Mouse (Mus musculus): ENCODE results near the gene Max. TPM values are rescaled to one million over a fixed set of nuclear protein-coding genes. Genes with fewer than 3 reads are reported as not detected.

Max gene
- polyA plus RNA-seq, 1 experiment from 2014 or later = 25.2 TPM

- Histone ChIP-seq H3K36me3 (ENCODE audit: control insufficient read depth, insufficient read depth) (0 out of 2 replicates have a peak, but pooled peaks cover 3% of the 10 kb centered on the region), H3K9me3 (ENCODE audit: control insufficient read depth, low read length) (no peaks in the 10 kb centered on the region), H3K27me3 (replicated peaks; ENCODE audit: control insufficient read depth, insufficient read depth, low read length) (no peaks in the 10 kb centered on the region), H3K9ac (replicated peaks; ENCODE audit: low read depth, low read length) (no peak overlapping the region), H3K4me2 (ENCODE audit: low read length) (no peak overlapping the region), H3K4me1 (replicated peaks; ENCODE audit: control insufficient read depth, insufficient read depth, low read length) (no peaks in the 10 kb centered on the region), H3K4me3 (replicated peaks; ENCODE audit: low read length) (no peak overlapping the region), H3K27ac (ENCODE audit: low read length) (no peak overlapping the region)
- no peak for ATAC-seq
- WGBS = 95% methylated on average over 11 of the region's 11 CpGs
Observed at GRCm38 (mm10) chr12:76916163-76916562, 45.8 kb downstream of the Max start.

GRCm38 (mm10) chr12:76912193-76912592 is 49.8 kb downstream of the Max start:
- Histone ChIP-seq H3K9me3 (ENCODE audit: control insufficient read depth, low read length) (no peaks in the 10 kb centered on the region), H3K27ac (ENCODE audit: low read length) (no peak overlapping the region), H3K36me3 (ENCODE audit: control insufficient read depth, insufficient read depth) (0 out of 2 replicates have a peak, but pooled peaks cover 3% of the 10 kb centered on the region), H3K4me2 (ENCODE audit: low read length) (no peak overlapping the region), H3K4me1 (replicated peaks; ENCODE audit: control insufficient read depth, insufficient read depth, low read length) (no peaks in the 10 kb centered on the region), H3K9ac (replicated peaks; ENCODE audit: low read depth, low read length) (no peak overlapping the region), H3K27me3 (replicated peaks; ENCODE audit: control insufficient read depth, insufficient read depth, low read length) (no peaks in the 10 kb centered on the region), H3K4me3 (replicated peaks; ENCODE audit: low read length) (no peak overlapping the region)
- WGBS = 85% methylated on average over 9 of the region's 9 CpGs
- ATAC-seq = no peak

DNA sequence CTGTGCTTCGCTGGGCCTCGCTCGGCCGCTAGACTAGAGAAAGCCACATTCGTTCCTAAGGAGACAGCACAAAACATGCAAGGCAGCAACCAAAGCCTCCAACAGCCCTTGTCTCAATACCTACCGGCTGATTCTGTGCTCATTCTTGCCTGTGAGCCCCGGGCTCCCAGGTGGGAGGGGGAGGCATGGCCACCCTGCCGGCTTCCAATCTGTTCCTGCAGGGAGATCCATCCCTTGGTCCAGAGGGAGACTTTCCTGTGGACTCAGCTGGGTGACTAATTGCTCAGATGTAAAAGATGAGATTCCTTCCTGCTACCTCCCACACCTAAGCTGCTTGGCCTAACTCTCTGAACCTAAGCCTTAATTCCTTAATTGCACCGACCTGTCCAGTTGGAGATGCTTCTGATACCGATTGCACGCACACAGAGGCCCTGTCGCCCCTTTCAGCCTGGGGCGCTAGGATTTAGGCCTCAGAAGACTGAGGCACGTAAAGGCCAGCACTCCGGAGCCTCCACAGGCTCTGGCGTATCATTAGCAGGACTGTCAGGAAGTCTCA is 50.8 kb downstream of the Max start:
- 62% methylated on average over 16 of the region's 16 CpGs for WGBS
- no peaks in the 10 kb centered on the region for H3K27me3 ChIP-seq (replicated peaks; ENCODE audit: control insufficient read depth, insufficient read depth, low read length)
- no peak overlapping the region for H3K4me2 ChIP-seq (ENCODE audit: low read length)
- H3K27ac ChIP-seq (ENCODE audit: low read length) = no peak overlapping the region
- H3K4me3 ChIP-seq (replicated peaks; ENCODE audit: low read length) = no peak overlapping the region
- 0 out of 2 replicates have a peak, but pooled peaks cover under 1% of the 10 kb centered on the region for H3K36me3 ChIP-seq (ENCODE audit: control insufficient read depth, insufficient read depth)
- no peak for ATAC-seq
- no peaks in the 10 kb centered on the region for H3K4me1 ChIP-seq (replicated peaks; ENCODE audit: control insufficient read depth, insufficient read depth, low read length)
- no peak overlapping the region for H3K9ac ChIP-seq (replicated peaks; ENCODE audit: low read depth, low read length)
- H3K9me3 ChIP-seq (ENCODE audit: control insufficient read depth, low read length) = no peaks in the 10 kb centered on the region

GRCm38 (mm10) chr12:76910258-76910940 is 51.6 kb downstream of the Max start:
- H3K9me3 ChIP-seq (ENCODE audit: control insufficient read depth, low read length) = no peaks in the 10 kb centered on the region
- no peak overlapping the region for H3K9ac ChIP-seq (replicated peaks; ENCODE audit: low read depth, low read length)
- no peak overlapping the region for H3K27ac ChIP-seq (ENCODE audit: low read length)
- H3K4me3 ChIP-seq (replicated peaks; ENCODE audit: low read length) = no peak overlapping the region
- H3K36me3 ChIP-seq (ENCODE audit: control insufficient read depth, insufficient read depth) = no peaks in the 10 kb centered on the region; the same call in 1 of the 2 replicates
- no peaks in the 10 kb centered on the region for H3K27me3 ChIP-seq (replicated peaks; ENCODE audit: control insufficient read depth, insufficient read depth, low read length)
- H3K4me2 ChIP-seq (ENCODE audit: low read length) = no peak overlapping the region
- no peaks in the 10 kb centered on the region for H3K4me1 ChIP-seq (replicated peaks; ENCODE audit: control insufficient read depth, insufficient read depth, low read length)
- ATAC-seq = no peak
- WGBS = 71% methylated on average over 11 of the region's 11 CpGs

- no peak overlapping the region for H3K27ac ChIP-seq (ENCODE audit: low read length)
- no peaks in the 10 kb centered on the region for H3K27me3 ChIP-seq (replicated peaks; ENCODE audit: control insufficient read depth, insufficient read depth, low read length)
- H3K36me3 ChIP-seq (ENCODE audit: control insufficient read depth, insufficient read depth) = no peaks in the 10 kb centered on the region; the same call in 1 of the 2 replicates
- H3K4me2 ChIP-seq (ENCODE audit: low read length) = no peak overlapping the region
- 94% methylated on average over 5 of the region's 5 CpGs for WGBS
- no peak overlapping the region for H3K4me3 ChIP-seq (replicated peaks; ENCODE audit: low read length)
- no peaks in the 10 kb centered on the region for H3K9me3 ChIP-seq (ENCODE audit: control insufficient read depth, low read length)
- ATAC-seq = no peak
- H3K9ac ChIP-seq (replicated peaks; ENCODE audit: low read depth, low read length) = no peak overlapping the region
- no peaks in the 10 kb centered on the region for H3K4me1 ChIP-seq (replicated peaks; ENCODE audit: control insufficient read depth, insufficient read depth, low read length)
Observed at GRCm38 (mm10) chr12:76909218-76909617, 52.8 kb downstream of the Max start.

GRCm38 (mm10) chr12:76906278-76906677 is 55.7 kb downstream of the Max start:
- H3K36me3 ChIP-seq (ENCODE audit: control insufficient read depth, insufficient read depth) = peaks cover 2% of the 10 kb centered on the region; the same call in 1 of the 2 replicates
- ATAC-seq = no peak
- H3K4me1 ChIP-seq (replicated peaks; ENCODE audit: control insufficient read depth, insufficient read depth, low read length) = no peaks in the 10 kb centered on the region
- H3K27ac ChIP-seq (ENCODE audit: low read length) = no peak overlapping the region
- no peaks in the 10 kb centered on the region for H3K27me3 ChIP-seq (replicated peaks; ENCODE audit: control insufficient read depth, insufficient read depth, low read length)
- 93% methylated on average over 1 of the region's 1 CpGs for WGBS
- no peak overlapping the region for H3K9ac ChIP-seq (replicated peaks; ENCODE audit: low read depth, low read length)
- H3K4me3 ChIP-seq (replicated peaks; ENCODE audit: low read length) = no peak overlapping the region
- H3K4me2 ChIP-seq (ENCODE audit: low read length) = no peak overlapping the region
- H3K9me3 ChIP-seq (ENCODE audit: control insufficient read depth, low read length) = no peaks in the 10 kb centered on the region

DNA sequence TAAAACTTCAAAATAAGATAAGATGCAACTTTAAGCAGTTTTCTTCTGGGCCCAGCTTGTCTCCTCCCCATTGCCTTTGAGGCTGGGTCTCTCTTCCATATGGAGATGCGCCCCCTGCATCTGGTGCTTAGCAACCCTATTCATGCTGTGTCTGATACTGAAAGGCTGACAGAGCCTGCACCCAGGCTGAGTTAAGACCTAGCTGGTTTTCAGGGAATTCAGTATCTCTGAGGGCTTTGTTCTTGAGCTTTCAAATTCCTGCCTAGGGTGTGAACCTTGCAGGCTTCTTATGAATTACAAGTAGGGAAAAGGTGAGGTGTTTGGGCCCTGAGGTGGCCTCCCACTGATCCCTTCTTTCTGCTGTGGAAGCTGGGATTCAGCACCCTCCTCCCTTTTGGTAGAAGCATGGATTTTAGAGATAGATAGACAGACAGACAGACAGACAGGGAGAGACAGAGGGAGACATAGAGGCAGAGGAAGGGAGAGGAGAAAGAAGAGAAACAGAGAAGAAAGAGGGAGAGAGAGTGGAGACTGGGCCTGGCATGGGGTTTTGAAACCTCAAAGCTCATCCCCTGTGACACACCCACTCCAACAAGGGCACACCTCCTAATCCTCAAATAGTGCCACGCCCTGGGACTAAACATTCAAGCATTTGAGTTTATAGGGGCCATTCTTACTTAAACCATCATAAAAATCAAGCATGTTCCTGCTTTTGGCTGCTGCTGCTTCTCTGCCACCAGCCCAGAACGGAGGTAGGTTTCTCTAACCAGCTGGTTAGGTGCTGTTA is 60.3 kb downstream of the Max start:
- H3K4me1 ChIP-seq (replicated peaks; ENCODE audit: control insufficient read depth, insufficient read depth, low read length) = no peaks in the 10 kb centered on the region
- H3K36me3 ChIP-seq (ENCODE audit: control insufficient read depth, insufficient read depth) = peaks cover 4% of the 10 kb centered on the region; the same call in 1 of the 2 replicates
- no peaks in the 10 kb centered on the region for H3K27me3 ChIP-seq (replicated peaks; ENCODE audit: control insufficient read depth, insufficient read depth, low read length)
- 87% methylated on average over 3 of the region's 3 CpGs for WGBS
- H3K9ac ChIP-seq (replicated peaks; ENCODE audit: low read depth, low read length) = no peak overlapping the region
- H3K4me2 ChIP-seq (ENCODE audit: low read length) = no peak overlapping the region
- H3K9me3 ChIP-seq (ENCODE audit: control insufficient read depth, low read length) = no peaks in the 10 kb centered on the region
- no peak overlapping the region for H3K27ac ChIP-seq (ENCODE audit: low read length)
- no peak overlapping the region for H3K4me3 ChIP-seq (replicated peaks; ENCODE audit: low read length)
- ATAC-seq = no peak

DNA sequence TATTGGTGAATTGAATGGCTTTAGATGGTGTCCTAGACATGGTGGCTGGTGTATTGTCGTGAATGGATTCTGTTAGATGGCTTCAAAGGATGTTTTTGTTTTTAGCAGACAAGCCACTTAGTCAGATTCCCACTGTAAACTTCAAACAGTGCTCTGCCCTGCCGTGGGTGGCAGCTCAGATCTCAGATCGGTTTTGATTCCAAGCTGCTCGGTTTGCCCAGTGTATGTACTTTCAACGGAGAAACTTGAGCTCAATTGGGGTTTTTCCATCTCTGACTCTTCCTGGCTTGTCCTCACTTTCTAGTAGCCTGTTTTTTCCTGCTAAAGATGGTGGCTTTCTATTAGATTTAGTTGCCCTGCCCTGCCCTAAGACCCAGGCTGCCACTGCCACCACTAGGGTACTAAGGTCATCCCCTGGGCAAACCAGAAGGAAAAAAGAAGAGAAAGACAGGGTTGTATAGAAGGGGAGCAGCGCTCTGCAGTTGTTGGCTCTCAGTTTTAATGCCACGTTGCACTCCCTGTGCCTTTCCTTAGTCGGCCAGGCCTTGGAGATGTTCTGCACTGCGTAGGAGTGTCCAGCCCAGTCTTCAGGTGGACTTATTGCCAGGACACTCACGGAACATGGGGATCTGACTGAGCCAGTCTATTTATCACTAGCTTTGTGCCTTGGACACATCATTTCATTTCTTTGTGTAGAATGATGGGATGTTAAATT is 62.6 kb downstream of the Max start:
- no peak for ATAC-seq
- H3K36me3 ChIP-seq (ENCODE audit: control insufficient read depth, insufficient read depth) = peaks cover 4% of the 10 kb centered on the region; the same call in 1 of the 2 replicates
- WGBS = 92% methylated on average over 10 of the region's 10 CpGs

GRCm38 (mm10) chr12:76898141-76898540 is 63.9 kb downstream of the Max start:
- peaks cover 6% of the 10 kb centered on the region; the same call in 1 of the 2 replicates for H3K4me1 ChIP-seq (replicated peaks; ENCODE audit: control insufficient read depth, insufficient read depth, low read length)
- H3K4me3 ChIP-seq (replicated peaks; ENCODE audit: low read length) = no peak overlapping the region
- H3K9ac ChIP-seq (replicated peaks; ENCODE audit: low read depth, low read length) = no peak overlapping the region
- H3K27ac ChIP-seq (ENCODE audit: low read length) = no peak overlapping the region
- no peak for ATAC-seq
- no peaks in the 10 kb centered on the region for H3K27me3 ChIP-seq (replicated peaks; ENCODE audit: control insufficient read depth, insufficient read depth, low read length)
- H3K36me3 ChIP-seq (ENCODE audit: control insufficient read depth, insufficient read depth) = peaks cover 4% of the 10 kb centered on the region; the same call in 1 of the 2 replicates
- no peak overlapping the region for H3K4me2 ChIP-seq (ENCODE audit: low read length)
- no peaks in the 10 kb centered on the region for H3K9me3 ChIP-seq (ENCODE audit: control insufficient read depth, low read length)

More for the DNA sequence above, 62.6 kb downstream of the Max start:
- H3K4me3 ChIP-seq (replicated peaks; ENCODE audit: low read length) = no peak overlapping the region
- H3K27ac ChIP-seq (ENCODE audit: low read length) = no peak overlapping the region
- H3K27me3 ChIP-seq (replicated peaks; ENCODE audit: control insufficient read depth, insufficient read depth, low read length) = no peaks in the 10 kb centered on the region
- no peak overlapping the region for H3K4me2 ChIP-seq (ENCODE audit: low read length)
- peaks cover 6% of the 10 kb centered on the region; the same call in 1 of the 2 replicates for H3K4me1 ChIP-seq (replicated peaks; ENCODE audit: control insufficient read depth, insufficient read depth, low read length)
- no peak overlapping the region for H3K9ac ChIP-seq (replicated peaks; ENCODE audit: low read depth, low read length)
- H3K9me3 ChIP-seq (ENCODE audit: control insufficient read depth, low read length) = no peaks in the 10 kb centered on the region
